8 mouse cellular contexts compared by ENCODE assay signal in genomic region chr7:30308076-30309005, GRCm38 (mm10). TPM values are rescaled to one million over a fixed set of nuclear protein-coding genes. Genes with fewer than 3 reads are reported as not detected.
A peak's percentile ranks its signal among the peaks of the same experiment; 100 is the strongest.
DNase-seq lines count a peak whose midpoint lies in the region; ATAC-seq lines count a peak whose summit lies in the region.

Gene Alkbh6 (plus strand): TSS chr7:30308717.

- peak within 1 kb of the TSS; percentile 60 for H3K27ac ChIP-seq in lung, embryonic 16.5 days (ENCODE audit: low read length)

- WGBS in lung, embryonic 16.5 days = 4% methylated on average over 27 of the region's 27 CpGs

- no peaks in the 10 kb centered on the region for H3K27me3 ChIP-seq in lung, embryonic 16.5 days (ENCODE audit: control insufficient read depth, insufficient read depth, low read depth, low read length)

- no peaks in the 10 kb centered on the region for H3K9me3 ChIP-seq in lung, embryonic 16.5 days (ENCODE audit: control insufficient read depth, low read length)

- peak within 1 kb of the TSS; percentile 95 for H3K4me2 ChIP-seq in lung, embryonic 16.5 days (ENCODE audit: low read depth, low read length)

- H3K36me3 ChIP-seq in lung, embryonic 16.5 days (ENCODE audit: control insufficient read depth, insufficient read depth, low read length) = peaks cover 2% of the 10 kb centered on the region; the same call in 1 of the 2 replicates

- H3K4me1 ChIP-seq in lung, embryonic 16.5 days (replicated peaks; ENCODE audit: control insufficient read depth, insufficient read depth, low read length) = peaks cover 11% of the 10 kb centered on the region; the same call in 1 of the 2 replicates

- peak within 1 kb of the TSS; percentile 78 for H3K9ac ChIP-seq in lung, embryonic 16.5 days (ENCODE audit: low read length)

- peak; percentile 97 for DNase-seq in MEL-GATA-1-ER (ENCODE audit: extremely low read depth, low read depth)
- peak; percentile 93 for DNase-seq in cerebellum, adult 8-10 months
- peak; percentile 94 for DNase-seq in forelimb bud, embryonic 11.5 days (ENCODE audit: low read depth, low spot score)
- DNase-seq in layer of hippocampus, adult 9-10 months (ENCODE audit: low spot score) = peak; percentile 96
- DNase-seq in ovary, postnatal 10 days (ENCODE audit: low spot score) = peak; percentile 69
- peak; percentile 87 to 91 for DNase-seq in thymus, postnatal 10 days (ENCODE audit: low spot score in 2 of 2)

- ATAC-seq in hematopoietic stem cell, adult 5-6 weeks (replicated peaks in 1 of 2; ENCODE audit: insufficient read depth in 1 of 2, low FRiP score in 2 of 2, low TSS enrichment in 1 of 2, low read depth in 1 of 2, poor library complexity in 2 of 2, severe bottlenecking in 2 of 2) = peak; percentile 99
- ATAC-seq in lung, embryonic 16.5 days (ENCODE audit: low read depth) = peak; percentile 100

- H3K4me3 ChIP-seq in lung, embryonic 16.5 days (ENCODE audit: low read length) = peak within 1 kb of the TSS; percentile 80

RNA-seq across cellular contexts. Expression of gene Alkbh6, which starts in this region (rescaled TPM):
- total RNA-seq in hematopoietic stem cell, adult 5-6 weeks (2017) = 30.5 and 41.4 TPM in 2 replicates
- polyA plus RNA-seq in lung, embryonic 16.5 days (2015; fragmentation: Nextera tagmentation; extraction: Ambion mirVana) = 82.1 and 84.4 TPM in 2 replicates

Comparison
In these comparisons a context has a peak if more than half of its experiments do, and no peak if none do; other contexts are left out.
1. Peak in every context shown above with its lines: DNase-seq, ATAC-seq, H3K4me3 ChIP-seq and H3K27ac ChIP-seq.